Comparison of ENCODE assay signal across 7 mouse cellular contexts in the genomic region with DNA sequence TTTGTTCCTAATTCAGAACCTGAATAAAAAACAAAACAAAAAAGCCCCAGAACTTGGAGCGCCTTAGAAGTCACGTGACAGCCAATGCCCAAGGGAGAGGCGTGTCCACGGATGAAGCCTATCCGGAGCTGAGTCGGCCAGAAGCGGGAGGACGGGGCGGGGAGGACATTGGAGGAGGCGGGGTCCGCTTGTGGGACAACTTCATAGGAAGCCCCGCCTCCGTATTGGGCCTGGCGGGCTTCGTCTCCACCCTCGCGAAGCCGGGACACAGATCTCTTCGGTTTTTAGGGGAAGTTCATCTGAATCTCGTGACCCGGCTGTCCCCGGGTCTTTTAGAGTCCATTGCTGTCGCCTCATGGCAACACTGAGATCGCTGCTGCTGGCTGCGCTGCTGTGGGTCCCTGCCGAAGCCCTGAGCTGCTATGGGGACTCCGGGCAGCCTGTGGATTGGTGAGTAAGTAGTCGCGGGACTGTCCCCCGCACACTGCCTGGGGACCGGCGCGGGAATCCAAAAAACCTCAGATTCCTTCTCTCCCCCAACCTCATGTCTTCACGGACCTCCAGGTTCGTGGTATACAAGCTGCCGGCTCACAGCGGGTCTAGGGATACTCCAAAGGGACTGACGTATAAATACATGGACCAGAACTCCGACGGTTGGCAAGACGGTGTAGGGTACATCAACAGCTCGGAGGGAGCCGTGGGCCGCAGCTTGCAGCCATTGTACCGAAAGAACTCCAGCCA. TPM values are rescaled to one million over a fixed set of nuclear protein-coding genes. Genes with fewer than 3 reads are reported as not detected.
DNase-seq lines count a peak whose midpoint lies in the region; ATAC-seq lines count a peak whose summit lies in the region.

TSS of gene Dnase2a (plus strand) at position 140 of the 741 bp plus-strand sequence.

- H3K4me3 ChIP-seq in embryonic facial prominence, embryonic 11.5 days (ENCODE audit: low read depth, low read length) = peak within 1 kb of the TSS; percentile 59
- H3K4me3 ChIP-seq in limb, embryonic 11.5 days (ENCODE audit: low read depth, low read length) = peak within 1 kb of the TSS; percentile 50
- peak within 1 kb of the TSS; percentile 34 for H3K4me3 ChIP-seq in midbrain, embryonic 14.5 days (replicated peaks; ENCODE audit: low read depth, low read length)

- DNase-seq in adrenal gland, postnatal 10 days = peak; percentile 96
- peak; percentile 100 for DNase-seq in embryonic facial prominence, embryonic 11.5 days (ENCODE audit: low spot score)
- peak; percentile 97 for DNase-seq in kidney, adult 11 months
- peak; percentile 97 for DNase-seq in limb, embryonic 11.5 days (ENCODE audit: low spot score)
- DNase-seq in midbrain, embryonic 14.5 days = peak; percentile 93
- DNase-seq in spleen, adult 18-20 months = peak; percentile 95 to 97

- H3K27ac ChIP-seq in embryonic facial prominence, embryonic 11.5 days (replicated peaks; ENCODE audit: low read depth, low read length) = no peak within 1 kb of the TSS
- no peak within 1 kb of the TSS for H3K27ac ChIP-seq in limb, embryonic 11.5 days (replicated peaks; ENCODE audit: low read depth, low read length)
- no peak within 1 kb of the TSS for H3K27ac ChIP-seq in midbrain, embryonic 14.5 days (replicated peaks; ENCODE audit: low read depth, low read length)

- ATAC-seq in embryonic facial prominence, embryonic 11.5 days (replicated peaks; ENCODE audit: insufficient number of reproducible peaks, low FRiP score, low TSS enrichment, low read depth) = peak; percentile 76
- ATAC-seq in granulocyte monocyte progenitor cell, adult 5-6 weeks (replicated peaks; ENCODE audit: poor library complexity, severe bottlenecking) = peak; percentile 92
- ATAC-seq in limb, embryonic 11.5 days (ENCODE audit: insufficient number of reproducible peaks, low FRiP score, low TSS enrichment, low read depth) = peak; percentile 90
- ATAC-seq in midbrain, embryonic 14.5 days (ENCODE audit: low FRiP score, low TSS enrichment) = peak; percentile 76; the same call in 1 of the 2 replicates

- peaks cover 24% of the 10 kb centered on the region for H3K27me3 ChIP-seq in embryonic facial prominence, embryonic 11.5 days (ENCODE audit: control insufficient read depth, insufficient read depth, low read length)
- H3K27me3 ChIP-seq in limb, embryonic 11.5 days (ENCODE audit: control insufficient read depth, insufficient read depth, low read length) = peaks cover 34% of the 10 kb centered on the region
- H3K27me3 ChIP-seq in midbrain, embryonic 14.5 days (ENCODE audit: control insufficient read depth, insufficient read depth, low read length) = peaks cover 12% of the 10 kb centered on the region; the same call in 1 of the 2 replicates

- no peaks in the 10 kb centered on the region for H3K36me3 ChIP-seq in embryonic facial prominence, embryonic 11.5 days (replicated peaks; ENCODE audit: control insufficient read depth, insufficient read depth, low read depth, low read length)
- no peaks in the 10 kb centered on the region for H3K36me3 ChIP-seq in limb, embryonic 11.5 days (ENCODE audit: control insufficient read depth, insufficient read depth, low read length)
- peaks cover 38% of the 10 kb centered on the region for H3K36me3 ChIP-seq in midbrain, embryonic 14.5 days (ENCODE audit: control insufficient read depth, insufficient read depth, low read length)

- H3K4me1 ChIP-seq in embryonic facial prominence, embryonic 11.5 days (ENCODE audit: control insufficient read depth, insufficient read depth, low read length) = peaks cover 3% of the 10 kb centered on the region; the same call in 1 of the 2 replicates
- peaks cover 16% of the 10 kb centered on the region for H3K4me1 ChIP-seq in limb, embryonic 11.5 days (ENCODE audit: control insufficient read depth, insufficient read depth, low read length)
- 0 out of 2 replicates have a peak, but pooled peaks cover 7% of the 10 kb centered on the region for H3K4me1 ChIP-seq in midbrain, embryonic 14.5 days (ENCODE audit: control insufficient read depth, insufficient read depth, low read length)

- H3K4me2 ChIP-seq in embryonic facial prominence, embryonic 11.5 days (ENCODE audit: low read depth, low read length) = peak within 1 kb of the TSS; percentile 78
- H3K4me2 ChIP-seq in limb, embryonic 11.5 days (ENCODE audit: low read depth, severe bottlenecking) = peak within 1 kb of the TSS; percentile 82
- H3K4me2 ChIP-seq in midbrain, embryonic 14.5 days (ENCODE audit: low read length) = peak within 1 kb of the TSS; percentile 55

- H3K9ac ChIP-seq in embryonic facial prominence, embryonic 11.5 days (replicated peaks; ENCODE audit: low read length) = peak within 1 kb of the TSS; percentile 67
- peak within 1 kb of the TSS; percentile 73 for H3K9ac ChIP-seq in limb, embryonic 11.5 days (ENCODE audit: low read length)
- H3K9ac ChIP-seq in midbrain, embryonic 14.5 days (replicated peaks; ENCODE audit: low read length) = peak within 1 kb of the TSS; percentile 39

- no peaks in the 10 kb centered on the region for H3K9me3 ChIP-seq in embryonic facial prominence, embryonic 11.5 days (replicated peaks; ENCODE audit: control insufficient read depth, low read length)
- no peaks in the 10 kb centered on the region for H3K9me3 ChIP-seq in limb, embryonic 11.5 days (ENCODE audit: control insufficient read depth, low read length)
- no peaks in the 10 kb centered on the region for H3K9me3 ChIP-seq in midbrain, embryonic 14.5 days (ENCODE audit: control insufficient read depth, low read length)

- under 1% methylated on average over 45 of the region's 45 CpGs for WGBS in embryonic facial prominence, embryonic 11.5 days
- WGBS in limb, embryonic 11.5 days = 1% methylated on average over 43 of the region's 45 CpGs
- under 1% methylated on average over 45 of the region's 45 CpGs for WGBS in midbrain, embryonic 14.5 days

RNA-seq across cellular contexts. Expression of gene Dnase2a, which starts in this region (rescaled TPM):
- 10 to 100 TPM; 11.8 to 12.8 TPM for total RNA-seq in adrenal gland, postnatal 10 days (2021)
- polyA plus RNA-seq in embryonic facial prominence, embryonic 11.5 days (2014; fragmentation: Nextera tagmentation; extraction: Ambion mirVana) = 5.5 and 7.2 TPM in 2 replicates
- 35.6 and 55.5 TPM in 2 replicates for total RNA-seq in granulocyte monocyte progenitor cell, adult 5-6 weeks (2014; fragmentation: Nextera tagmentation)
- total RNA-seq in granulocyte monocyte progenitor cell, adult 5-6 weeks (2017) = 59.6 and 117 TPM in 2 replicates
- polyA plus RNA-seq in limb, embryonic 11.5 days (2014; fragmentation: Nextera tagmentation; extraction: Ambion mirVana) = 8.2 and 8.6 TPM in 2 replicates
- polyA plus RNA-seq in midbrain, embryonic 14.5 days (2014; fragmentation: Nextera tagmentation; extraction: Ambion mirVana) = 4.0 and 5.4 TPM in 2 replicates
